Mouse (Mus musculus) erythroid progenitor cell, adult 5-6 weeks (primary cell): ENCODE data around the gene Trim63. TPM values are rescaled to one million over a fixed set of nuclear protein-coding genes. Genes with fewer than 3 reads are reported as not detected.

Experiments used
- ATAC-seq: replicated peaks from 2 replicates; pipeline ENCODE4 v1.8.0; 2016; ENCODE audit warnings: moderate number of reproducible peaks, mild to moderate bottlenecking, moderate TSS enrichment, inconsistent platforms; ENCODE audit not compliant: poor library complexity, low FRiP score, severe bottlenecking
- total RNA-seq, 2 experiments: library from RNA; stranded (forward) in 1 of 2; stranded (reverse) in 1 of 2; fragments of 150-400 nt in 1 of 2; fragments of 186-747, 209-891 nt in 1 of 2; gene quantifications; 2 replicates each; pipeline versions ENCODE4 v1.2.3 to v1.2.4; 2015 to 2017; ENCODE audit warnings: low replicate concordance in 2 of 2

The Trim63 gene
- total RNA-seq, 2 experiments from 2014 or later: not detected

GRCm38 (mm10) chr4:134359649-134360048 is 44.7 kb downstream of the Trim63 start:
- no peak for ATAC-seq

GRCm38 (mm10) chr4:134361215-134361614 is 46.3 kb downstream of the Trim63 start:
- no peak for ATAC-seq

- no peak for ATAC-seq
Observed at GRCm38 (mm10) chr4:134362124-134362523, 47.2 kb downstream of the Trim63 start.

- ATAC-seq: no peak
Observed at GRCm38 (mm10) chr4:134362586-134362985, 47.7 kb downstream of the Trim63 start.

- ATAC-seq: no peak
Observed at GRCm38 (mm10) chr4:134365280-134365679, 50.4 kb downstream of the Trim63 start.

- no peak for ATAC-seq
Observed at GRCm38 (mm10) chr4:134370649-134371221, 55.8 kb downstream of the Trim63 start.

GRCm38 (mm10) chr4:134371316-134371855 is 56.5 kb downstream of the Trim63 start:
- no peak for ATAC-seq

- no peak for ATAC-seq
Observed at GRCm38 (mm10) chr4:134372294-134372747, 57.4 kb downstream of the Trim63 start.

GRCm38 (mm10) chr4:134373295-134373694 is 58.4 kb downstream of the Trim63 start:
- ATAC-seq: no peak

GRCm38 (mm10) chr4:134374306-134374705 is 59.4 kb downstream of the Trim63 start:
- ATAC-seq: no peak

- no peak for ATAC-seq
Observed at GRCm38 (mm10) chr4:134378089-134378615, 63.2 kb downstream of the Trim63 start.

Other genes with a start within 250 kb of the Trim63 start
- 157 and 288 TPM in 2 replicates for gene Cd52, start 220.0 kb upstream of the Trim63 start, total RNA-seq (2015; ENCODE audit: low replicate concordance)
- gene Cd52, start 220.0 kb upstream of the Trim63 start, total RNA-seq (2017; ENCODE audit: low replicate concordance): 103 and 211 TPM in 2 replicates
- gene Ubxn11, start 212.6 kb upstream of the Trim63 start, total RNA-seq (2015; ENCODE audit: low replicate concordance): not detected in 2 replicates
- gene Ubxn11, start 212.6 kb upstream of the Trim63 start, total RNA-seq (2017; ENCODE audit: low replicate concordance): 4.5 TPM in 1 of 2 replicates, not detected in the other
- 129 and 180 TPM in 2 replicates for gene Sh3bgrl3, start 186.3 kb upstream of the Trim63 start, total RNA-seq (2015; ENCODE audit: low replicate concordance)
- gene Sh3bgrl3, start 186.3 kb upstream of the Trim63 start, total RNA-seq (2017; ENCODE audit: low replicate concordance): 22.6 and 67.0 TPM in 2 replicates
- 91.4 and 93.3 TPM in 2 replicates for gene Cep85, start 128.0 kb upstream of the Trim63 start, total RNA-seq (2015; ENCODE audit: low replicate concordance)
- 105 and 118 TPM in 2 replicates for gene Cep85, start 128.0 kb upstream of the Trim63 start, total RNA-seq (2017; ENCODE audit: low replicate concordance)
- not detected in 2 replicates for gene Gm7534, start 112.1 kb upstream of the Trim63 start, total RNA-seq (2015; ENCODE audit: low replicate concordance)
- not detected in 2 replicates for gene Gm7534, start 112.1 kb upstream of the Trim63 start, total RNA-seq (2017; ENCODE audit: low replicate concordance)
- not detected in 2 replicates for gene Catsper4, start 87.7 kb upstream of the Trim63 start, total RNA-seq (2015; ENCODE audit: low replicate concordance)
- gene Catsper4, start 87.7 kb upstream of the Trim63 start, total RNA-seq (2017; ENCODE audit: low replicate concordance): not detected in 2 replicates
- not detected in 2 replicates for gene Cnksr1, start 76.7 kb upstream of the Trim63 start, total RNA-seq (2015; ENCODE audit: low replicate concordance)
- not detected in 2 replicates for gene Cnksr1, start 76.7 kb upstream of the Trim63 start, total RNA-seq (2017; ENCODE audit: low replicate concordance)
- not detected in 2 replicates for gene E130218I03Rik, start 71.5 kb upstream of the Trim63 start, total RNA-seq (2015; ENCODE audit: low replicate concordance)
- gene E130218I03Rik, start 71.5 kb upstream of the Trim63 start, total RNA-seq (2017; ENCODE audit: low replicate concordance): not detected in 2 replicates
- 2.2 and 4.6 TPM in 2 replicates for gene Zfp593, start 69.5 kb upstream of the Trim63 start, total RNA-seq (2015; ENCODE audit: low replicate concordance)
- not detected in 2 replicates for gene Zfp593, start 69.5 kb upstream of the Trim63 start, total RNA-seq (2017; ENCODE audit: low replicate concordance)
- gene Gm30191, start 68.2 kb upstream of the Trim63 start, total RNA-seq (2015; ENCODE audit: low replicate concordance): not detected in 2 replicates
- not detected in 2 replicates for gene Gm30191, start 68.2 kb upstream of the Trim63 start, total RNA-seq (2017; ENCODE audit: low replicate concordance)
- not detected in 2 replicates for gene Grrp1, start 61.0 kb upstream of the Trim63 start, total RNA-seq (2015; ENCODE audit: low replicate concordance)
- not detected in 2 replicates for gene Grrp1, start 61.0 kb upstream of the Trim63 start, total RNA-seq (2017; ENCODE audit: low replicate concordance)
- 39.4 and 45.4 TPM in 2 replicates for gene Pdik1l, start 27.2 kb upstream of the Trim63 start, total RNA-seq (2015; ENCODE audit: low replicate concordance)
- 52.6 and 53.7 TPM in 2 replicates for gene Pdik1l, start 27.2 kb upstream of the Trim63 start, total RNA-seq (2017; ENCODE audit: low replicate concordance)
- gene Slc30a2, start 28.1 kb downstream of the Trim63 start, total RNA-seq (2015; ENCODE audit: low replicate concordance): not detected in 2 replicates
- not detected in 2 replicates for gene Slc30a2, start 28.1 kb downstream of the Trim63 start, total RNA-seq (2017; ENCODE audit: low replicate concordance)
- gene Extl1, start 68.7 kb downstream of the Trim63 start, total RNA-seq (2015; ENCODE audit: low replicate concordance): not detected in 2 replicates
- gene Extl1, start 68.7 kb downstream of the Trim63 start, total RNA-seq (2017; ENCODE audit: low replicate concordance): not detected in 2 replicates
- gene Pafah2, start 81.2 kb downstream of the Trim63 start, total RNA-seq (2015; ENCODE audit: low replicate concordance): 1.8 and 4.2 TPM in 2 replicates
- gene Pafah2, start 81.2 kb downstream of the Trim63 start, total RNA-seq (2017; ENCODE audit: low replicate concordance): 0.77 and 5.4 TPM in 2 replicates
- gene Stmn1, start 153.2 kb downstream of the Trim63 start, total RNA-seq (2015; ENCODE audit: low replicate concordance): 429 and 552 TPM in 2 replicates
- gene Stmn1, start 153.2 kb downstream of the Trim63 start, total RNA-seq (2017; ENCODE audit: low replicate concordance): 378 and 383 TPM in 2 replicates
- 1.7 and 3.6 TPM in 2 replicates for gene Paqr7, start 181.6 kb downstream of the Trim63 start, total RNA-seq (2015; ENCODE audit: low replicate concordance)
- 1.6 and 1.9 TPM in 2 replicates for gene Paqr7, start 181.6 kb downstream of the Trim63 start, total RNA-seq (2017; ENCODE audit: low replicate concordance)
- gene Aunip, start 195.9 kb downstream of the Trim63 start, total RNA-seq (2015; ENCODE audit: low replicate concordance): 3.8 and 15.5 TPM in 2 replicates
- 16.3 and 20.5 TPM in 2 replicates for gene Aunip, start 195.9 kb downstream of the Trim63 start, total RNA-seq (2017; ENCODE audit: low replicate concordance)
- 19.5 and 22.6 TPM in 2 replicates for gene Mtfr1l, start 220.3 kb downstream of the Trim63 start, total RNA-seq (2015; ENCODE audit: low replicate concordance)
- 17.2 and 17.9 TPM in 2 replicates for gene Mtfr1l, start 220.3 kb downstream of the Trim63 start, total RNA-seq (2017; ENCODE audit: low replicate concordance)
- 7.6 and 9.6 TPM in 2 replicates for gene Selenon, start 237.0 kb downstream of the Trim63 start, total RNA-seq (2015; ENCODE audit: low replicate concordance)
- 0.77 and 2.2 TPM in 2 replicates for gene Selenon, start 237.0 kb downstream of the Trim63 start, total RNA-seq (2017; ENCODE audit: low replicate concordance)